Mouse (Mus musculus) ovary, adult 10 weeks (tissue): ENCODE measurements around the gene Ndufaf7. TPM values are rescaled to one million over a fixed set of nuclear protein-coding genes. Genes with fewer than 3 reads are reported as not detected.

Experiments
- polyA plus RNA-seq: library from polyadenylated mRNA; stranded (reverse); fragments of 350-450 nt; fragmentation: Illumina TruSeq; extraction: RNeasy Lipid Tissue Mini Kit (QIAGEN cat#74804); gene quantifications from one replicate; pipeline ENCODE4 v1.2.3, GENCODE M21; 2014

Ndufaf7 gene
- polyA plus RNA-seq = 38.5 TPM

GRCm38 (mm10) chr17:78936466-78937228 lies at the start of gene Ndufaf7, which contains the start of gene Cebpz:
TSS of gene Ndufaf7 (plus strand) at chr17:78937136.
TSS of gene Cebpz (minus strand) at chr17:78937066.

GRCm38 (mm10) chr17:78906892-78907291 lies 30.0 kb upstream of the Ndufaf7 start, which contains the start of gene Sult6b1:
TSS of gene Sult6b1 (minus strand) at chr17:78906992.

GRCm38 (mm10) chr17:78916369-78916813 lies 20.5 kb upstream of the Ndufaf7 start, which contains the start of gene Cebpzos:
TSS of gene Cebpzos (plus strand) at chr17:78916500.

Other genes with a start within 250 kb of the Ndufaf7 start
- 119 TPM for gene Strn, start 199.9 kb upstream of the Ndufaf7 start, polyA plus RNA-seq
- gene Heatr5b, start 101.8 kb upstream of the Ndufaf7 start, polyA plus RNA-seq = 14.3 TPM
- 13.9 TPM for gene Gpatch11, start 101.6 kb upstream of the Ndufaf7 start, polyA plus RNA-seq
- 70.3 TPM for gene Eif2ak2, start 54.6 kb upstream of the Ndufaf7 start, polyA plus RNA-seq
- 1.1 TPM for gene Sult6b1, start 30.1 kb upstream of the Ndufaf7 start, polyA plus RNA-seq
- gene Cebpzos, start 20.6 kb upstream of the Ndufaf7 start, polyA plus RNA-seq = 31.5 TPM
- gene Cebpz, start 70 bp upstream of the Ndufaf7 start, polyA plus RNA-seq = 115 TPM
- 122 TPM for gene Prkd3, start 83.7 kb downstream of the Ndufaf7 start, polyA plus RNA-seq
- gene Qpct, start 114.8 kb downstream of the Ndufaf7 start, polyA plus RNA-seq = 16.3 TPM